Mouse (Mus musculus) naive thymus-derived CD4-positive, alpha-beta T cell, adult 2 months (primary cell): Measurements from ENCODE around the gene Ints7.

Source experiments
- DNase-seq: peaks from one replicate; pipeline ENCODE4 v3.0.0-alpha.2; 2011; ENCODE audit warnings: low read depth

Ints7 gene

GRCm38 (mm10) chr1:191584483-191584882 lies 9.0 kb downstream of the Ints7 start:
- DNase-seq = no peak

GRCm38 (mm10) chr1:191585704-191586103 lies 10.3 kb downstream of the Ints7 start:
- no peak for DNase-seq

- DNase-seq = no peak
Measured at GRCm38 (mm10) chr1:191587062-191587461, 11.6 kb downstream of the Ints7 start.

- DNase-seq = no peak
Measured at GRCm38 (mm10) chr1:191588749-191589148, 13.3 kb downstream of the Ints7 start.

GRCm38 (mm10) chr1:191592016-191592720 lies 16.7 kb downstream of the Ints7 start:
- DNase-seq = no peak

- DNase-seq = no peak
Measured at GRCm38 (mm10) chr1:191596076-191596475, 20.6 kb downstream of the Ints7 start.

- DNase-seq = peak; percentile 82
Measured at GRCm38 (mm10) chr1:191599210-191599609, 23.8 kb downstream of the Ints7 start.

GRCm38 (mm10) chr1:191604690-191605089 lies 29.3 kb downstream of the Ints7 start:
- DNase-seq = no peak

- DNase-seq = no peak
Measured at GRCm38 (mm10) chr1:191609051-191609450, 33.6 kb downstream of the Ints7 start.

- DNase-seq = no peak
Measured at GRCm38 (mm10) chr1:191609578-191609977, 34.1 kb downstream of the Ints7 start.

- DNase-seq = no peak
Measured at GRCm38 (mm10) chr1:191610357-191610756, 34.9 kb downstream of the Ints7 start.

- DNase-seq = no peak
Measured at GRCm38 (mm10) chr1:191611686-191612085, 36.2 kb downstream of the Ints7 start.

- DNase-seq = no peak
Measured at GRCm38 (mm10) chr1:191612877-191613276, 37.4 kb downstream of the Ints7 start.

GRCm38 (mm10) chr1:191616245-191616644 lies 40.8 kb downstream of the Ints7 start:
- no peak for DNase-seq

- no peak for DNase-seq
Measured at GRCm38 (mm10) chr1:191617589-191617988, 42.2 kb downstream of the Ints7 start.

GRCm38 (mm10) chr1:191618067-191618766 lies 42.8 kb downstream of the Ints7 start:
- DNase-seq = no peak

GRCm38 (mm10) chr1:191621096-191621495 lies 45.7 kb downstream of the Ints7 start:
- DNase-seq = no peak

GRCm38 (mm10) chr1:191622801-191623200 lies 47.4 kb downstream of the Ints7 start:
- DNase-seq = no peak

- no peak for DNase-seq
Measured at GRCm38 (mm10) chr1:191624492-191624891, 49.1 kb downstream of the Ints7 start.

- no peak for DNase-seq
Measured at GRCm38 (mm10) chr1:191625026-191625425, 49.6 kb downstream of the Ints7 start.

GRCm38 (mm10) chr1:191625620-191626019 lies 50.2 kb downstream of the Ints7 start:
- DNase-seq = no peak

- no peak for DNase-seq
Measured at GRCm38 (mm10) chr1:191628457-191629169, 53.2 kb downstream of the Ints7 start.

- no peak for DNase-seq
Measured at GRCm38 (mm10) chr1:191629170-191629636, 53.8 kb downstream of the Ints7 start.
